Mouse (Mus musculus) ES-Bruce4 (cell line): ENCODE measurements around the gene Ap3d1. TPM values are rescaled to one million over a fixed set of nuclear protein-coding genes. Genes with fewer than 3 reads are reported as not detected.

Experiments used
- H3K27ac ChIP-seq: 2 replicates; pipeline ENCODE4 v1.5.1; 2012; ENCODE audit warnings: low read length, inconsistent platforms; ENCODE audit not compliant: insufficient read depth
- H3K27me3 ChIP-seq: 2 replicates; pipeline ENCODE4 v1.6.1; 2012; ENCODE audit warnings: mild to moderate bottlenecking, low read length, inconsistent platforms; ENCODE audit not compliant: control insufficient read depth, poor library complexity, insufficient read depth, severe bottlenecking
- H3K36me3 ChIP-seq: 2 replicates; pipeline ENCODE4 v1.6.1; 2012; ENCODE audit warnings: inconsistent platforms, mild to moderate bottlenecking, low read length, moderate library complexity; ENCODE audit not compliant: control insufficient read depth, poor library complexity, insufficient read depth, severe bottlenecking
- H3K4me1 ChIP-seq: one replicate; pipeline ENCODE4 v1.8.1; 2011; ENCODE audit warnings: low read length; ENCODE audit not compliant: control insufficient read depth, insufficient read depth
- H3K4me3 ChIP-seq: 2 replicates; pipeline ENCODE4 v1.5.1; 2011; ENCODE audit warnings: low read depth, mild to moderate bottlenecking, low read length
- H3K9ac ChIP-seq: 2 replicates; pipeline ENCODE4 v1.6.1; 2012; ENCODE audit warnings: low read depth, mild to moderate bottlenecking, inconsistent platforms; ENCODE audit not compliant: poor library complexity, severe bottlenecking
- H3K9me3 ChIP-seq: replicated peaks from 2 replicates; pipeline ENCODE4 v1.6.1; 2012; ENCODE audit warnings: mild to moderate bottlenecking, low read length, inconsistent platforms; ENCODE audit not compliant: control insufficient read depth, poor library complexity, insufficient read depth, severe bottlenecking
- CTCF ChIP-seq: IDR thresholded peaks from one replicate; pipeline ENCODE4 v1.8.1; 2011; ENCODE audit warnings: low read depth, low read length
- EP300 ChIP-seq: IDR thresholded peaks from 2 replicates; pipeline ENCODE4 v1.6.1; 2011; ENCODE audit warnings: low read depth, low read length; ENCODE audit not compliant: insufficient read depth
- POLR2A ChIP-seq: IDR thresholded peaks from one replicate; pipeline ENCODE4 v1.8.1; 2011; ENCODE audit warnings: low read length; ENCODE audit not compliant: insufficient read depth
- polyA plus RNA-seq: library from polyadenylated mRNA; stranded (reverse); fragments of >200 nt; gene quantifications from 2 replicates; pipeline ENCODE4 v1.2.4, GENCODE M21; 2011; ENCODE audit warnings: low read depth; ENCODE audit not compliant: missing spikeins, insufficient read depth, insufficient read length

Ap3d1 gene
- polyA plus RNA-seq, 1 experiment, result 55.2 TPM

DNA sequence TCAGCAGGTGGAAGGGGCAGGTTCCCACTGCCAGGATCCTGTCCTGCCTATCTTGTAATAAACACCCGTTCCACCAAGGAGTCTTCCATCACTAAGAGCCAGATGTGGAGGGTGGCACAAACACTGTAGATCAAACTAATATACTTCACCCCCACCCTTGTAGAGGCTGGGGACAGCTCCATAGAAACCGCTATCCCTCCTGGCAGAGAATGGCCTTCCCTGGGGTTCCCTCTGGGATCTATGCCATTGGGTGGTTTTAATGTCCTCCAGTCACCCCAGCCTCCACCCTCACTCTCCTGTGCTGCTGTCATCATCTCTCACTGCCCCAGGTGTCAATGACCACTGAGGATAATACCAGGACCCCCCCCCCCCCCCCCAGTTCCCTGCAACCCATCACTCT is 71.5 kb downstream of the Ap3d1 start:
- no peak overlapping the region for H3K4me3 ChIP-seq
- no peak overlapping the region for H3K27ac ChIP-seq
- H3K36me3 ChIP-seq, result peaks cover 21% of the 10 kb centered on the region
- no peak overlapping the region for H3K9ac ChIP-seq
- H3K4me1 ChIP-seq, result no peaks in the 10 kb centered on the region
- TF ChIP-seq EP300, result no peak
- no peak for TF ChIP-seq CTCF
- TF ChIP-seq POLR2A, result no peak
- no peaks in the 10 kb centered on the region for H3K27me3 ChIP-seq
- no peaks in the 10 kb centered on the region for H3K9me3 ChIP-seq

DNA sequence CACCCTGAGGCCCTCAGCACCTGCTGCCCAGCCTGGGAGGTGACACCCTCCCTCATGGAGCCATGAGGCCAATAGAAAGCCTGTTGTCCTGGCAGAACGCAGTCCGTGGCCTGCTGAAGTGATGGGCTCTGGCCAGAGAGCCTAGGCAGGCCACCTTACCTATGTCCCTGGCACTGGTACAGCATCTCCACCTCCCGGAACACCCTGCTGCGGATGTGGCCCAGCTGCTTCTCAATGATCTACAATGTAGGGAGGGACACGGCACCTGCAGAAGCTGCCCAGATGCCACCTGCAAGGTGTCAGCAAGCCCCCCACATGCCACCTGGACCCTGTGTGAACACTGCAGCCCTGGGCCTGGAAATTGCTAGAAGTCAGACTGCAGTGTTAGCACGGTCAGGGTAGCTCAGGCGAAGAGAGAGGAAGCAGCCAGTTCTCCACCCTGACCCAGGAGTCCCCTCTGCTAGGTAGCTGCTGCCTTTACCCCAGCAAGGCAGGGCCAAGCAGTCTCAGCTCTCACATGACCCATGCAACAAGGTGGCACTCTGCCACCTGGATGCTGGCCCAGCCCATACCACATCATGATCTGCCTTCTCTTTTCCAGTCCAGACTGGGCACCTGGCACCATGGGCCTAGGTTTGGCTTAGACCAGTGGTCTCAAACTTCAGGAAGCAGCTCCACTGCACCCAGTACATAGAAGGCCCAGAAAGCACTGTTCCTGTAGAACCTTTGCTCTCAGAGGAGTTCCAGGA is 72.2 kb downstream of the Ap3d1 start:
- Histone ChIP-seq H3K27me3 (no peaks in the 10 kb centered on the region), H3K4me3 (no peak overlapping the region), H3K36me3 (peaks cover 21% of the 10 kb centered on the region), H3K9ac (no peak overlapping the region), H3K9me3 (no peaks in the 10 kb centered on the region), H3K27ac (no peak overlapping the region), H3K4me1 (no peaks in the 10 kb centered on the region)
- TF ChIP-seq CTCF (no peak), POLR2A (no peak), EP300 (no peak)

DNA sequence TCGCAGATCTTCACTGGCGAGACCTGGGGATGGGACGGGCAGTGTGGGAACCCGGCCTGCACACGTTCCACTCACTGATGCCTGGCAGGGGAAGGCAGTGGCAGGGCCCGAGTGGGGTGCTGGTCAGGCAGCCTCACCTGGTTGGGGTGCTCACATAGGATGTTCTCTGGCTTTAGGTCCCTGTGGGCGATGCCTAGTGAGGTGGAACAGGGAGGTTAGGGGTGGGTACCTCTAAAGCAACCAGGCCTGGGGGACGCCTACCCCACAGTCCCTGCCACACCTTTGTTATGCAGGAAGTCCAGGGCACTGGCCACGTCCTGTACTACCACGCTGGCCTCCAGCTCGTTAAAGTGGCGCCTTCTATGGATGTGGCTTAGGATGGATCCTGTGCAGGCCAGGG is 73.0 kb downstream of the Ap3d1 start:
- Histone ChIP-seq H3K27ac (no peak overlapping the region), H3K36me3 (peaks cover 21% of the 10 kb centered on the region), H3K9ac (no peak overlapping the region), H3K27me3 (no peaks in the 10 kb centered on the region), H3K9me3 (no peaks in the 10 kb centered on the region), H3K4me1 (peaks cover 1% of the 10 kb centered on the region), H3K4me3 (no peak overlapping the region)
- TF ChIP-seq EP300 (no peak), POLR2A (no peak), CTCF (no peak)

DNA sequence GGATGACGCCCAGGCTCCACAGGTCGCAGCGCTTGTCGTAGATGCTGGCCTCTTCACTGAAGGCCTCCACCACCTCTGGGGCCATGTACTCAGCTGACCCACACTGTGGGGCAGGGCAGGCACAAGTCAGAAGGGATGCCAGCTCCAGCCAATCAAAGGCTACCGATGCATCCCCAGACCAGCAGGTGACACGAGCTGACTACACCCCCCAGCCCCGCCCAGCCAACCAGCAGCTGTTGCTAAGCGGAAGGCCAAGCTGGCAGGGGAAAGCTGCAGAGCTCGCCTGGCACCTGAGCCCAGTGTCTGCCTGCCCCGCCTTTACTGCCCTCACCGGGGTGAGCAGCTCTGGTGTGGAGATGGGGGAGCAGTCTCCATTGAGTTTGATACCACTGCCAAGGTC is 73.5 kb downstream of the Ap3d1 start:
- Histone ChIP-seq H3K27ac (no peak overlapping the region), H3K9ac (no peak overlapping the region), H3K4me3 (no peak overlapping the region), H3K36me3 (peaks cover 21% of the 10 kb centered on the region), H3K4me1 (peaks cover 3% of the 10 kb centered on the region), H3K9me3 (no peaks in the 10 kb centered on the region), H3K27me3 (no peaks in the 10 kb centered on the region)
- TF ChIP-seq EP300, result no peak

DNA sequence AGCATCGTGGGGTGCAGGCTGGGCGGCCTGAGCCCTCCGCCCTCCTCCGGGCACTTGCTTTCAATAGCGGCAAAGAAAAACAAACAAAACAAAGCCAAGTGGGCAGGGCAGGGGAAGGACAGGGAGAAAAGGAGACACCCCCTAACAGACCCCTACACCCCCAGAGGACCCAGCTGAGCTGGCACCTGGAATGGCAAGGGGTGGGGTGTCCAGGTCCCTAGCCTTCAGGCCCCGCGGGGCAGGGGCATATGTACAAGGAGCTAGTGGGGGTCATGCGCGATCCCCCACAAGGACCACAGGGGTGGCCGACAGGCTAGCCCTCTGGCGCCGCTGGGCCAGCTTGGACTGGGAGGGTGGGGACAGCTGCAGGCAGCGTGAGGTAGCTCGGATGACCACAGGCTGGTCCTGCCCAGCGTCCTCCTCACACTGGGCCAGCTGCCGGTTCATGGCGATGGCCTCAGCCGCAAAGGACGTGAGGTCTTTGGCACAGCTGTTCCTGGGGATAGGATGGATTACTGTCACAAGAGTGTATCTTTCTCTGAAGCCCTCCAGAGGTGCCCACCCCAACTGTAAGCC is 75.1 kb downstream of the Ap3d1 start:
- Histone ChIP-seq H3K4me3 (no peak overlapping the region), H3K27me3 (no peaks in the 10 kb centered on the region), H3K36me3 (peaks cover 21% of the 10 kb centered on the region), H3K4me1 (peaks cover 6% of the 10 kb centered on the region), H3K27ac (no peak overlapping the region), H3K9ac (no peak overlapping the region), H3K9me3 (no peaks in the 10 kb centered on the region)
- TF ChIP-seq CTCF, result no peak
- TF ChIP-seq POLR2A, result no peak
- TF ChIP-seq EP300, result no peak

DNA sequence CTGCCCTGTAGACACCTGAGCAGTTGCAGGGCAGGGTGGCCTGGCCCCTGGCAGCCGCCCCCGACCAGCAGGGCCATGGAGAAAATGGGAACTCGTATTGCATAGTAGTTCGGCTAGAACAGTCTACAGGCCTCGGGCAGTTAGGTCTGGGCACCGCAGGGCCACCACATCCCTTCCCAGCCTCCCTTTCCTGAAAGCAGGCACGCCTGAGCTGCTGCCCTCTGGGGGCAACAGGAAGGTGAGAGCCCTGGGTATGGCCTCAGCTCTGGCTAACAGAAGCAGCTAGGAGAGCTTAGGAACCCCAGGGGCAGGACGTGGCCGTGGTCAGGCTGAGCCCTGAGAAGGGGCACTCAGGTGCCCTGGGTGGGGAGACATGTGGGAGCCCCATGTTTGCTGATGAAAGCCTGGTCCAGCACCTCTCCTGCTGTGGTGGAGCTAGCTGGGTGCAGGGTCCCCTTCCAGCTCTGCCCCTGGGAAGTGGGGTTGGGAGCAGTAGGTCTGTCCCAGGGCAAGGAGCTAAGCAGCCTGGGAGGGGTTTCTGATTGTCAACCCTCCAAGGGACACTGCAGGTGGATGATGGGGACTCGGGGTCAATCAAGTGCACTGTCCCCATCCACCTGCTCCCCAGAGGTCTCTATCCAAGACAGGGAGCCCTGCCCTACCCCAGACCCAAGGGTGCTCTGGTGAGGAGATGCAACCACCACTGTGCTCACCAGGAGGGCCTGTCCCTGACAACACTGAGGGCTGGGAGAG is 75.9 kb downstream of the Ap3d1 start:
- Histone ChIP-seq H3K4me1 (peaks cover 6% of the 10 kb centered on the region), H3K9me3 (no peaks in the 10 kb centered on the region), H3K36me3 (peaks cover 17% of the 10 kb centered on the region), H3K27ac (0 out of 2 replicates have a peak overlapping the region, but pooled peaks have one; percentile 5), H3K9ac (no peak overlapping the region), H3K4me3 (no peak overlapping the region), H3K27me3 (no peaks in the 10 kb centered on the region)
- TF ChIP-seq POLR2A (no peak), EP300 (no peak), CTCF (no peak)
